ENCODE assay signal across 16 mouse cellular contexts in genomic region chr5:150364621-150365020, GRCm38 (mm10).
"Had no signal": no experiment of that assay in that cellular context is flagged by ENCODE, and none has a peak within 500 bp of the region (broad histone marks: within the 10 kb centered on the region; RNA-seq: fewer than 3 reads in every experiment).

No protein-coding gene starts in this region.

- H3K4me3 ChIP-seq: kidney, embryonic 15.5 days; limb, embryonic 12.5 days; limb, embryonic 15.5 days; megakaryocyte, embryonic 14.5 days; midbrain, embryonic 10.5 days; midbrain, embryonic 13.5 days had no signal

- H3K9me3 ChIP-seq: kidney, embryonic 15.5 days; limb, embryonic 15.5 days; midbrain, embryonic 13.5 days had no signal

- H3K27me3 ChIP-seq: kidney, embryonic 15.5 days; limb, embryonic 12.5 days; limb, embryonic 15.5 days; megakaryocyte, embryonic 14.5 days; midbrain, embryonic 13.5 days had no signal

- DNase-seq: kidney, adult 8-10 months; kidney, postnatal 10 days; kidney, postnatal 36 days; layer of hippocampus, adult 9-11 months; liver, postnatal 0 days; lung, embryonic 14.5 days; thymus, adult 18-20 months; thymus, postnatal 36 days had no signal

- H3K36me3 ChIP-seq: limb, embryonic 12.5 days; midbrain, embryonic 10.5 days had no signal

- H3K27ac ChIP-seq: kidney, embryonic 15.5 days; limb, embryonic 12.5 days; limb, embryonic 15.5 days; liver, embryonic 14.5 days; macrophage; midbrain, embryonic 10.5 days; midbrain, embryonic 13.5 days had no signal

- H3K4me1 ChIP-seq: kidney, embryonic 15.5 days; limb, embryonic 12.5 days; limb, embryonic 15.5 days; megakaryocyte, embryonic 14.5 days; midbrain, embryonic 10.5 days; midbrain, embryonic 13.5 days had no signal
